Mouse (Mus musculus) frontal cortex, postnatal 10 days (tissue): ENCODE data around the gene Ccdc122.
"Not testable (repeated sequence)": the region's sequence is repeated elsewhere in the genome, so short reads cannot be mapped to it uniquely, and the experiment has no call there.

Experiments used
- DNase-seq, 2 experiments: peaks; one replicate each; pipeline ENCODE4 v3.0.0; 2022; ENCODE audit warnings: low spot score in 2 of 2, mixed read lengths in 1 of 2

Gene Ccdc122

GRCm38 (mm10) chr14:77036226-77037046 lies at the start of gene Ccdc122, which contains the start of gene Lacc1:
Ccdc122 (plus strand) TSS chr14:77036772.
Lacc1 (minus strand) TSS chr14:77036904.
- peak; percentile 34 to 66 for DNase-seq

GRCm38 (mm10) chr14:76990351-76990750 lies 46.2 kb upstream of the Ccdc122 start:
- DNase-seq, result not testable (repeated sequence)

GRCm38 (mm10) chr14:77004740-77005139 lies 31.8 kb upstream of the Ccdc122 start:
- no peak for DNase-seq

- no peak for DNase-seq
Measured at GRCm38 (mm10) chr14:77005566-77005965, 31.0 kb upstream of the Ccdc122 start.

GRCm38 (mm10) chr14:77008238-77008637 lies 28.3 kb upstream of the Ccdc122 start:
- peak; percentile 38 to 57 for DNase-seq

GRCm38 (mm10) chr14:77011804-77012203 lies 24.8 kb upstream of the Ccdc122 start:
- peak; percentile 34 to 67 for DNase-seq

GRCm38 (mm10) chr14:77016783-77017182 lies 19.8 kb upstream of the Ccdc122 start:
- DNase-seq, result not testable (repeated sequence)

- no peak for DNase-seq
Measured at GRCm38 (mm10) chr14:77017211-77017610, 19.4 kb upstream of the Ccdc122 start.

GRCm38 (mm10) chr14:77024499-77024898 lies 12.1 kb upstream of the Ccdc122 start:
- no peak for DNase-seq

- DNase-seq, result no peak
Measured at GRCm38 (mm10) chr14:77029319-77030054, 7.1 kb upstream of the Ccdc122 start.

- no peak for DNase-seq
Measured at GRCm38 (mm10) chr14:77030808-77031207, 5.8 kb upstream of the Ccdc122 start.

GRCm38 (mm10) chr14:77032433-77032832 lies 4.1 kb upstream of the Ccdc122 start:
- no peak for DNase-seq

GRCm38 (mm10) chr14:77033391-77033790 lies 3.2 kb upstream of the Ccdc122 start:
- no peak for DNase-seq

- DNase-seq, result no peak
Measured at GRCm38 (mm10) chr14:77034175-77034915, 2.2 kb upstream of the Ccdc122 start.

- DNase-seq, result no peak
Measured at GRCm38 (mm10) chr14:77034970-77035369, 1.6 kb upstream of the Ccdc122 start.

- DNase-seq, result no peak
Measured at GRCm38 (mm10) chr14:77037330-77037729, 758 bp downstream of the Ccdc122 start.

GRCm38 (mm10) chr14:77037832-77038425 lies 1.4 kb downstream of the Ccdc122 start:
- no peak for DNase-seq

- DNase-seq, result no peak
Measured at GRCm38 (mm10) chr14:77053288-77053687, 16.7 kb downstream of the Ccdc122 start.

GRCm38 (mm10) chr14:77069361-77069760 lies 32.8 kb downstream of the Ccdc122 start:
- no peak for DNase-seq

- DNase-seq, result no peak
Measured at GRCm38 (mm10) chr14:77081248-77081647, 44.7 kb downstream of the Ccdc122 start.

- DNase-seq, result no peak
Measured at GRCm38 (mm10) chr14:77100285-77100684, 63.7 kb downstream of the Ccdc122 start.

- DNase-seq, result not testable (repeated sequence)
Measured at GRCm38 (mm10) chr14:77110622-77111021, 74.0 kb downstream of the Ccdc122 start.
